14 mouse cellular contexts compared by ENCODE assay signal in genomic region chr5:124150895-124151294, GRCm38 (mm10).
"Had no signal": no experiment of that assay in that cellular context is flagged by ENCODE, and none has a peak within 500 bp of the region (broad histone marks: within the 10 kb centered on the region; RNA-seq: fewer than 3 reads in every experiment).

No protein-coding gene starts in this region.

- H3K27ac ChIP-seq: kidney, postnatal 0 days; limb, embryonic 12.5 days; limb, embryonic 15.5 days; liver, embryonic 14.5 days had no signal

- H3K27me3 ChIP-seq: limb, embryonic 12.5 days; limb, embryonic 15.5 days had no signal

- H3K9me3 ChIP-seq: limb, embryonic 12.5 days; limb, embryonic 15.5 days had no signal

- H3K4me1 ChIP-seq: limb, embryonic 12.5 days; limb, embryonic 15.5 days had no signal

- H3K9ac ChIP-seq: limb, embryonic 12.5 days; limb, embryonic 15.5 days; liver, embryonic 14.5 days; liver, postnatal 0 days had no signal

- H3K36me3 ChIP-seq: limb, embryonic 12.5 days had no signal

- ATAC-seq: intestine, postnatal 0 days; liver, postnatal 0 days had no signal

- DNase-seq: kidney, adult 2 months; kidney, postnatal 25 days; left cerebral cortex, postnatal 4 days; liver, postnatal 0 days; midbrain, embryonic 14.5 days; thymus, adult 18-20 months; thymus, postnatal 36 days had no signal

- H3K4me2 ChIP-seq: limb, embryonic 12.5 days; limb, embryonic 15.5 days; liver, embryonic 11.5 days; midbrain, embryonic 11.5 days had no signal

- H3K4me3 ChIP-seq: limb, embryonic 12.5 days; limb, embryonic 15.5 days had no signal
